Mouse (Mus musculus) embryonic fibroblast, embryonic 13.5 days (primary cell): ENCODE measurements around the gene H2-T24.

ENCODE experiments used
- CTCF ChIP-seq: IDR thresholded peaks from 2 replicates; pipeline ENCODE4 v1.5.1; 2011; ENCODE audit warnings: mild to moderate bottlenecking, control low read depth, low read length, moderate library complexity, borderline replicate concordance; ENCODE audit not compliant: insufficient read depth
- POLR2A ChIP-seq: IDR thresholded peaks from 2 replicates; pipeline ENCODE4 v1.6.1; 2011; ENCODE audit warnings: low read depth, mild to moderate bottlenecking, control low read depth, low read length, moderate library complexity

DNA sequence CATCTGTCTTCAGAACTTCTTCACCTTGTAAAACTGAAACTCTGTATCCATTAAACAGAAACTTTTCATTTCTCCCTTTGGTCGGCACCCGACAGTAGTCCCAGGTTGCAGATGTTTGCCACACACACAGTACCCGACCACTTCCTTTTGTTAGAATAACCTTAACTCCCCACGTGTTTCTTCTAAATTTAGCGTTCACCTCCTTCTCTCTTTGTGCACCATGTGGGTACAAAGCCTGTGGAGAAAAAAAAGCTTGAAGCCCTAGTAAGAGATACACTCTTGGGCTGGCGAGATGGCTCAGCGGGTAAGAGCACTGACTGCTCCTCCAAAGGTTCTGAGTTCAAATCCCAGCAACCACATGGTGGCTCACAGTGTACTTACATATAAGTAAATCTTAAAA lies 21.0 kb downstream of the H2-T24 start:
- no peak for TF ChIP-seq POLR2A
- TF ChIP-seq CTCF: no peak
